Mouse (Mus musculus) neural tube, embryonic 10.5 days (tissue): ENCODE measurements around the gene Tnfrsf14.

Source experiments
- DNase-seq: peaks from one replicate; pipeline ENCODE4 v3.0.0-alpha.2; 2017; ENCODE audit warnings: low spot score; ENCODE audit errors: extremely low spot score

Gene Tnfrsf14

DNA sequence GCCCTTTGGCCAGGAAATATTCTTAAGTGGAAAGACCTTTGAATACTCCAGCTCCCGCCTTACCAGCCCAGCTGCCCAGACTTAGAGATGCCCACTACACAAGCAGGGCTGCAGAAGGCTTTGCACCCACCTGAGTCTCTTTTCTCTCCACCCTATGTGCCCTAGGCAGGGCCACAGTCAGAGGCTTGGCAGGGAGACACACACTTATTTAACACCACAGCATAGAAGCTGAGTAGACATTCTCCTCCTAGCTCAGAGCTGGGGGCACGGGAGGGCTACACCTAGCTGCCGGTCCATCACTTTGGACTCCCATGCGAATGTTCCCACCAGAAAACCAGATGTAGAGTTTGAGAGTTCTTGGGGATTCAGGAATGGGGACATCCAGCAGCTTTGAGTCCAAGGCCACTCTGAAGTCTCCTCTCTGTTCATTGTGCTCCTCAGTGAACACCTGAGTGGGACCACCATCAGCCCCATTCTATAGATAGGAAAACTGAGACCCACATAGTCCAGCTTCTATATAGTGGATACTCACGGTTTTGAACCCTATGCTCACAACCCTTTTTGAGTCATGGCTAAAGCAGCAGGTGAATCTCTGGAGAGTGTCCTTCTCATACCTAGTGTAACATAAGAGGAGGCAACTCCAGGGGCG is 20.7 kb upstream of the Tnfrsf14 start:
- peak; percentile 51 for DNase-seq

DNA sequence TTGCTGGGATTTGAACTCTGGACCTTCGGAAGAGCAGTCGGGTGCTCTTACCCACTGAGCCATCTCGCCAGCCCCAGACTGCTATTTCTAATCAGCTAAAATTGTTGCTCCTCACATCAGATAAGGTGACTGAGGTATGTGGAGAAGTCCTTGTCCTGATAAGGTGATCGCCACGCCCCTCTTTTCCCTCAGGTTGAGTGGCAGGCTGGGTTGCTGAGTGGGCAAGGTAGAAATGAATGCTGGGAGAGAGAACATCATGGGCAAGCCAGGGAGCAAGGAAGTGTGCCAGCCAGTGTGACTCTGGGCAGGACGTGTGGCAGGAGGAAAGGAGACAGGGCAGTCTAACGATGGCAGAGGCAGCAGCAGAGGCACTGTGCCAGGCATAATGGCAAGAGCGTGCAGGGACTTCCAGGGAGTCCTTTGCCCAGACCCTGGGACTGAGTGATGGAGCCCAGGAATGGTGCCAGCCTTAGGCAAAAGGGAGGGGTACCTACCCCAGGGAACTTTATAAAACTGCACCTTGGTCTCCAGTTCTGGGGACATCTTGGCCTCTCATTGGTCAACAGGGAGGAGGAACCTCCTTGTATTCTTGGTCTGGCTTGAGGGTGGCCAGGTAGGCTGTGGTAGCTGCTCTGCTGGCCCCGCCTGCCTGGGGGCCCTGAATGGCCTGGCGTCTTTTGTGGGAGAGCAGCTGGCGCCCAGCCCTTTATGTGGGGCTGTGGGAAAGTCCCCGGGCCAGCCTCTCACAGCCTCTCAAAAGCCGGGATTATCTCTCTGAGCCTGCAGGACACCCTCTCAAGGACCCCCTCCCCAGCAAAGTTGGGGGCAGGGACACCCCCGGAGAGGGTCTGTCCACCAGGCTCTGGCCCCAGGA is 19.9 kb upstream of the Tnfrsf14 start:
- no peak for DNase-seq

DNA sequence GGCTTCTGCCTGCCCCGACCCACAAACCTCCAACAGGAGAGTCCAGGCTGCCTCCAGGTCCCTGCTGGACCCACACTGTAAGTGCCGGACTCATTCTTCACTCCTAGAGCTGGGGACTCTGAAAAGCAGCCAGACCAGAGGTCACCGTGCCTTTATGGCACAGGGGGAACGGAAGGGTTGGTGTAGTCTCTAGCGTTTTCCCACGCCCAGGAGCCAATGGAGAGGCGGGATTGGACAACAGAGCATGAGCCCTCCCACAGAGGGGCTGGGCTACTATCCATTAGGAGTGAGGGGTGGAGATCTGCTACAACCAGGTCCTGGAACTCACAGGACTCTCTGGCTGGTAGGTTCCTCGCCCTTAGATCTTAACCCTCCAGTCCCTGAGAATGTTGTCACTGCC is 18.0 kb upstream of the Tnfrsf14 start:
- DNase-seq: peak; percentile 77

DNA sequence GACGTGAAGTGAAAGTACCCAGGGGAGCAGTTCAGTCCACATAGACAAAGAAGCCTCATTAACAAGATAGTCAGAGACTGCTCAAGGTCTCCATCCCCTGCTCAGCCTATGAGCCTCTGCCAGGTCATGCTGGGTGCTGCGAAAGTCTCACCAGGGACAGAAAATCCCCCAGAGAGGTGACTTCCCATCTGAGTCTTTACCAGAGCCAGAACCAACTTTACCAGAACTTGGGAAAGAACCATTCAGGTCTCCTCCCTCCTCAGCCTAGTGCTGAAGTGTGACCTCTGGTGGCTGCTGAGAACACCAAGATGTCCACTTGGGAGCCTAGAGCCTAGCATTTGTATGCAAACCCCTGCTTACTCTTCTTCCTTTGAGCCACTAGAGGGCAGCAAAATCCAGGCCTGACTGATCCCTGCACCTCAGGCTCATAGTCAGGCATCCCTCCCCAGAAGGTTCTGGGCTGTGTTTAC is 15.8 kb upstream of the Tnfrsf14 start:
- peak; percentile 71 for DNase-seq

DNA sequence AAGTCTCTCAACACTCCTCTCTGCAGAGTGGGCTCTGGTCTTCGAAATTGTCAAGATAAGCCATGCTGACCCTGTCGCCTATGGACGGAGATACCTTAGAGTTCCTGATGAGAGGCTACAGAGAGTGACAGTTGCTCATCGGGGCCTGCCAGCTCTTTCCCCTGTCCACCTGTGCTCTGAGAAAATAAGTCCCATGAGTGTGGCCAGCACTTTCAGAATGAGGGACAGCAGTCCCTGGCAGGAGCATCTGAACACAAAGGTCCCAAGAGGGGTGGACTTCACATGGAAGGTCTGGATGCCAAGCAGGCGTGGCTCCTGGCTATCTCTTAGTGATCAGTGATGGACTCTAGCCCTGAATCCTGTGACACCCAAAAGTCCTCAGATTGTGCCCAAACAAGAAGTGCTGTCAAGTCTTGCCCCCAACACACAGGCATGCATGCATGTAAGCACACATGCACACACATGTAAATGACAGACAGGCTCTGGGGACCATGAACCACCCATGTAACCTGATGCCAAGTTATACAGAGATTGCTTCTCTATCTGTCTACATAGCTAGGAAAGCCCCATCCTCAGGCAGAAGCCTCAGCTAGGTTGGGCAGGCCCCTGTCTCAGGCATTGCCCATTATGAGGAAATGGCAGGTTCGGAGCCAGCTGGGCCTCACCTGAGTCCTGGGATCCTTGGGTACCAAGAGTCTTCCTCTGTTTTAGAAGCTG is 15.1 kb upstream of the Tnfrsf14 start:
- DNase-seq: no peak

DNA sequence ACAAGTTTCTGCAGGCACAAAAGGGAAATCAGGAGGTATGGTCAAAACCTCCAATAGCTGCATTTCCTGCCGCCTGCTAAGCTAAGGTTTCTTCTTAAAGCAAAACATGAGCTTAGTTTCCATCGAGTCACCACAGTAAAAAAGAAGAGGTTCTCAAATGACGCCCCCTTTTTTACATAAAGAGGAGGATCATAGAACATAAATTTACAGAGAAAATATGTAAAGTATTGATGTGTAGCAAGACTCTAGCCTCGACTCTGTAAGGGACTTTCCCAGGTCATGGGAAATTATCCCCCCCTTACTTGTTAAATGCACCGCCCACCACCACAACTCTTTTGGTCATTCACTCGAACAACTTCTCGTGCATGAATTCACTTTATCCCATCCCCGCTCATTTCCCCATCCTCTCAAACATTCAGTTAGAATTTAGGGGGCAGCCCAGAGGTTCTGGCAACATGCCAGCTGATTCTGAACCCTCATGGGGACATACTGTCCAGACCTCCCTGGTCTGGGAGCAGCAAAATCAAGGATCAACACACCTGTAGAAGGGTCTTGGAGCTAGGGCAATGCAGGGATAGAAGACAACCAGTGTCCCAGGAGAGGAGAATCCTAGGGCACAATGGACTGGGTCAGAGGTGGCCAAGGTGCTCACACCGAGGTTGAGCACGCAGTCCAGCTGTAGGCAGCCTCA is 14.4 kb upstream of the Tnfrsf14 start:
- DNase-seq: no peak

DNA sequence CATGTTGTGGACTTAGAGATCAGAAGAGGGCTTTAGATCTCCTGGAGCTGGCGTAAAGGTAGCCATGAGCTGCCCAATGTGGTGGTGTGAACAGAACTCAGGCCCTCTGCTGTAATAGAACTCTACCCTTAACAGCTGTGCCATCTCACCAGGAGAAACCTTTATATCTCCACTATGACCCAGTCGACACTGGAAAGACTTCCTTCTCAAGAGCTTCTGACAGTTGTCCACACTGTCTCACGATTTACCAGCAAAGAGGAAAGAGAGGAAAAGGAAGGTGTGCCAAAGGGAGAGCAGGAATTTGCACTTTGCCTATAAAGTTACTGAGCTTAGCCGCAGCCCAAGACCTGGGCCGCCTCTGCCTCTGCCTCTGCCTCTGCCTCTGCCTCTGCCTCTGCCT is 13.5 kb upstream of the Tnfrsf14 start:
- DNase-seq: no peak

DNA sequence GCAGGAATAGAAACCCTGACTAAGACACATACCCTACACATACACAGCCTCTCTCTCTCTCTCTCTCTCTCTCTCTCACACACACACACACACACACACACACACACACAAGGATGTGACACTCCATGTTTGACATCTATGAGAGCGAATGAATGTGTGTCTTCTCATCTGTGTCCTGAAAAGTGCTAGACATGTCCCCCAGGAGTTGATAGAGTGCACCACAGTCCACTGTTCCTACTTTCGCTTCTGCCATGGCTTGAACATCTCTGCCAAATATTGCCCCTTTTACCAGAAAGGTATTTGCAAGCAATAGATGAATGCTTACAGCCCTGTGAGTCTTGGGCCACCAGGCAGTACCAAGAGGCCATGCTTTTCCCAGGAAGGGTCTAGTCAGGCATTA is 11.8 kb upstream of the Tnfrsf14 start:
- no peak for DNase-seq

DNA sequence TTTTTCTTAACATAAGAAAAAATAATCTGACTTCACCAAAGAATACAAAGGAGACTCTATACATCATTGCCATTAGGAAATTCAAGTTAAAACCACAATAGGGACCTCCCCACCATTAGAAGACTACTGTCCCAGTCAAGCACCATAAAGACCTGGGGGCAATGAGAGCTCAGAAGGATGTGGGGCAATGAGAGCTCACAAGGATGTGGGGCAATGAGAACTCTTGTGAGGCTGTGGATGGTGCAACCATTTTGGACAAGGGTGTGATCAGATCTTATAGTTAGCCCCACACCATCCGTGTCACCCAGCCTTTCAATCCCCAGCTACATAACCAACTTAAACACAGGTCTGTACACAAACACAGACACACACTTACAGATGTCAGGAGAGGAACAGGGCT is 9.4 kb upstream of the Tnfrsf14 start:
- no peak for DNase-seq

DNA sequence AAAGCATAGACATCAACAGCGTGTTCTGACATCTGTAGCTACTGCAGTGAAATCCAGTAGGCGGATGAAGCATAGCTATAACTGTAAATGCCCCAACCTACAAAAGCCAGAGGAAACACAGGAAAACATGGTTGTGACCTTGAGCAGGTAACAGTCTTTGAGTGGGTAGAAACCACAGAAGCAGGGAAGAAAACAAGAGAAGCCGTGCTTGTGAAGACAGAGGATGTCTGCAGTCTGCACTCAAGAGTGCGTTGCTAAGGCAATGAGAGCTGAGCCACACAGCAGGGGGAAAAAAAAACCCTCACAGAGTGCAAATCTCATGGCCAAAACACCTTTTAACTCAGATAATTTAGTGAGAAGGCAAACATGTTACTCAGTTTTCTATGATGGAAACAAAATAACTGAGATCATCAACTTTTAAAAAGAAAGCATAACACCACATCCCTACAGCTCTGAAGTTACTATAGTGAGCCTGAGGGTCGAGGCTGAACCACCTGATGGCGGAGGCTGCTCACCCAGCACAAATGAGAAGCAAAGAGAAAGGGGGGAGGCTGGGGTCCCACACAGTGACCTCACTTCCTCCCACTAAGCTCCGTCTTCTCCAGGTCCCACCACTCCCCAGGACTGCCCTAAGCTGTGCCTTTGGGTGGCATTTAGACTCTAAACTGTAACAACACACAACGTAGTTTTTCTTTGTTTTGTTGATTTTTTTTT is 8.3 kb upstream of the Tnfrsf14 start:
- no peak for DNase-seq

DNA sequence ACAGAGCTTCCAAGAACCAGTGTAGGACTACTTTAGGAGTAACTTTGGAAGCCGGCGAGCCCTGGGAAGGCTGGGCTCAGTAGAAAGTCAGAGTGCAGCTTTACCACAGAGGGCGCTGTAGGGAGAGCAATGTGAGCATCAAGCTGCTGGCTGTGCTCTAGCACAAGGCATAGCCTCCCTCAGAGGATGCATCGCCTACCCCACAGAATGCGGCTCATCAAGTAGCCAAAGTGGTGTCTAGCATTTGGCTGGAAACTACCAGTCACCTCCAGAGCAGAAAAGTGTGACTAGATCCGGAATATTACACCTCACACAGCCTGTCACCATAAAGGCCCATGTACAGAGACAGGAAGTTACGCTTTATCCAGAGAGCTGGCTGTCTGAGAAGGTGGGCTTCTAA is 7.4 kb upstream of the Tnfrsf14 start:
- DNase-seq: no peak

DNA sequence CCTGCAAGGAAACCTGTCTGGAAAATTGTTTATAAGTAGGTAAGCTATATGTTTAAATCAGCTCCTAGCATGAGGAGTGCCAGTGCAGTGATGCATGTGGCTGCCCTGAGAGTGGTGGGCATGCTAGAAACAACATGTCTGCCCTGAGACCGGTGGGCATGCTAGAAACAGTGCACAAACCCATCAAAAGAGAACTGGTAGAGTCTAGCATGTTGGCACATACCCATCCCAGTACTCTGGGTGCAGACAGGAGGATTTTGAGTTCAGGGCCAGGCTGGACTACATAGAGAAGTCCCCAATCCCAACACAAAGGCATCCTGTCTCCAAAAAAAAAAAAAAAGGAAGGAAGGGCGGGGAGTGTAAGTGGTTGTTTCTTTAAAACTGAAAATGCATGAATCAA is 6.4 kb upstream of the Tnfrsf14 start:
- DNase-seq: no peak

DNA sequence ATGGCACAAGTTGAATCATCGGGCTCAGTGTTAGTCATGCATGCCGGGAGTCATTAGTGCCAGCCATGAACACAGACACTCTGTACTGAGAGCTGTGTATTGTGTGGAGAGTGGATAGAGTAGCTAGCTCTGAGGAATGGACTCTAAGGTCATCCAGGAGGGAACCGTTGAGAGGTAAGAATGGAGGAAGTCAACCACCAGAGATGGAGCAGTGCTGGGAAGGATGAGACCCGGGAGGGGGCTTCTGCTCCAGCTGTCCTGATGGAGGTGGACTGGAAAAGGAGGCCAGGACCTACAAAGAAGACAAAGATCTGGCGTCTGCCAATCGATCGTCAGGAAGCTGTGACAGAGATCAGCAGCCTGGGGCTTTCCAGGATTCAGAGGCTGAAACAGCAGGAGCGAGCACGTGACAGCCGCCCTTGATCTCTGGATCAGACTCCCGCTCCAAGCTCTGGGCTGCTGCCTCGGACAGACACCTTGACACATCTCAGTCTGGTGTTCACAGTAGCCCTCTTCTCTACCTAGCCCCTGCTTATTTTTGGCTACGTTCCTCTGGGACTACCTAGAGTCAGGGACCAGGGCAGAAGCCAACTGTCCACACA is 5.0 kb upstream of the Tnfrsf14 start:
- DNase-seq: no peak

DNA sequence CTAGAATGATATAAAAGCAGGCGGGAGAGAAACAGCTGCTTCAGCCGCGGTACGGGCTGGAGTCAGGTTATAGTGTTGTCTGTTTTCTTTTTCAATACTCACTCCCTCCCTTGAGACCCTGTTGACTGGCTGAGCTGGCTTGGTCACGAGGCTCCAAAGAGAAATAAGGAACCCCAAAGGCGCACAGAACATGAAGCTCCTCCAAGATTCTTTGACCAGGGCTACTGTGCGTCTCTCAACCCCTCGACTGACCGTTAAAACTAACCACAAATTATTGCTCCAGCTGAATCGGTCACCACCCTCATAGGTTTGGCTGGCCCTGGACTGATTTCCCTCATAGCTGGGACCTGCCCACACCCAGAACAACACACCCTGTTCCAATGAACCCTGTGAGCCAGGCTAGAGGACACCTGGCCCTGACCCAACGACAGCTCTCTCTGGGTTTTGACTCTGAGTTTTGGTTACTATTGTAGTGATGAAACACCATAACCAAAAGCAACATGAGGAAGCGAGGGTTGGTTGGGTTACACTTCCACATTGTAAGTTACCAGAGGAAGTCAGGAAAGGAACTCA is 811 bp upstream of the Tnfrsf14 start:
- DNase-seq: no peak

DNA sequence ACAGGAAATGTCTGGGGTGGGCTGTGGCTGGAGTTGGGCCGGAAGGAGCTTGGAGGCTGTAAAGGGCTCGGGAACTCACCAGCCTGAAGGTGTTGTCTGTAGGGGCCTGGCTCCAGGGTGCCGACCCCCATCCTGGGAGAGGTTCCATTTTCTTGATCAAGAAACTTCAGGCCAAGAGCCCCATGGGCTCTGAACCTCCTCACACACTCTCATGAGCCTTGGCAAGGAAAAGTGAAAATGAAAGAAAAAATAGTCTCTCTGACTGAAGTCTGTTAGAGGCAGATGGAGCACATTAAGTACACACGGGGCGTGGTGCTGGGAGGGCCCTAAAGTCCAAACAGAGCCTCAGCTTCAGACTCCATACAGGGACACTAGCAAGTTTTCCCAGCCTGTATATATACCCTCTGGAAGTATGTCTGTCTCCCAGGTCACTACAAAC is 445 bp downstream of the Tnfrsf14 start:
- no peak for DNase-seq

DNA sequence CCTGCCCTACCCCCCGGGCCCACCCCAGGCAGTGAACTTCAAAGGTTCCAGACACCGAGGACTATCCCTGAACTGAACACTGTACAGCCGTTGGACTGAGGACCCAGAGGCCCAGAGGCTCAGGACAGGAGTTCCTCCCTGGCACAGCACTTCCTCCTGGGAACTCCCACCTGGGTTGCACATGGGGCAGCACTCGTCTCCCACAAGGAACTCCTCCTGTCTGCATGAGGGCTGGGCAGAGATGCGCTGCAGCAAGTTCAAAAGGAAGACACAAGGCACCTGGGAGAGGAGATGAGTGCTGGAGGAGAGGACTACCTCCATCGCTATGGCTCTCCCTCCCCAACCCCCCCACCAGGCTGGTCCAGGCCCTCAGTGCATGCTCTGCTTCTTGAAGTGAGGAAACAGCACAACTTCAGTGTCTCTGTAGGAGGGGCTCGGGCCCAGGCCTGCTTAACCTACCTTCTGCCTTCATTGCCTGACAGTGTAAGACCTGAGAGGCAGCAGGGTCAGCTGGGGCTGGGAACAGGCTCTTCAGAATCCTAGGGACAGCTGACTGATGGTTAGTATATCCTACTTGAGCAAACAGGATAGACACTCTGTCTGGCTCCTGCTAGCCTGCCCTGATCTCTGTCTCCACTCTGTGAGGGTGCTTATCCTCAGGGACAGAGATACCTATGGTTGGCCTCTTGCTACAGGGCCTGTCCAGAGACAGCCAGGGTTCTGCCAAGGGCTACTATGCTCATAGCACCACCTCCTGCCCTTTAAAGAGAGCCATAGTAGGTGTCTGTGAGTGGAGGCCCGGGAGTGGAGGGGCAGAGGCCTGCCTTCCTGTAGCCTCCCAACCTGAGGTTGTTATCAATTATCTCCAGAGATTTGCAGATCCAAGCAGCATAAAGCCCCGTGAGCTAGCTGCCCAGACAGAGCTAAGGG is 1.1 kb downstream of the Tnfrsf14 start:
- peak; percentile 26 for DNase-seq

DNA sequence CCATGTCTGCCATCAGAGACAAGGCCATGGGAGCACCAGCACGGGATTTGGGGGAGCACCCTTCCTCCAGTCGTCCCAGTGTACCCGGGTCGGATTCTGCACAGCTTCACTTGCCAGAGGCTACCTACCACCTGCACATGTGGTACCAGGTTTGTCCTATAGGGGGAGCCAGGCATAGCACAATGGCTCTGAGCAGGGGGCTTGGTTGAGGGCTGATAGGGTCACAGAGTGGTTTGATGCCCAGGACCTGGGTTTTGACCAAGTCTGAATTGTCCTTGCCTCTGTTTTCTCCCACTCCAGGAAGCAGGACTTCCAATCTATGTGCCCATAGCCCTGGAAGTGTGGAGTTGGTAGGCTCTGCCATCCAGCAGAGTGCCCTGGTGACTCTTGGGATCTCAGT is 3.0 kb downstream of the Tnfrsf14 start:
- DNase-seq: peak; percentile 29

DNA sequence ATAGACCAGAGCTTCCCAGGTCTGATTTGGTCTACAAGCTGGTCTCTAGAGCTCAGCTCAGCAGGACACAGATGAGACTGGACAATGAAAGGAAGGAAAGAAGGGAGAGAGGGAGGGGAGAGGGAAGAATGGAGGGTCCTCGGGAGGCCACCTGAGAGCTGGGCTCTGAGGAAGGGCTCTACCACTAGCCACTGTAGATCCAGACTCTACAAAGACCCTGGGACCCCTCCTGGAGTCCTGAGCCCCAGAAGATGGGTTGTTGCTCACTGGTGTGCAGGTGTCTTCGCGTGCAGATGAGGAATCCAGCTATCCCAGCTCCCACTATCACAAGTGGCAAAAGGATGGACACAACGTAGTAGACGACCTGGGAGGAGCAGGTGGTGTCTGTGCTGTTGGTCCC is 5.4 kb downstream of the Tnfrsf14 start:
- DNase-seq: no peak

DNA sequence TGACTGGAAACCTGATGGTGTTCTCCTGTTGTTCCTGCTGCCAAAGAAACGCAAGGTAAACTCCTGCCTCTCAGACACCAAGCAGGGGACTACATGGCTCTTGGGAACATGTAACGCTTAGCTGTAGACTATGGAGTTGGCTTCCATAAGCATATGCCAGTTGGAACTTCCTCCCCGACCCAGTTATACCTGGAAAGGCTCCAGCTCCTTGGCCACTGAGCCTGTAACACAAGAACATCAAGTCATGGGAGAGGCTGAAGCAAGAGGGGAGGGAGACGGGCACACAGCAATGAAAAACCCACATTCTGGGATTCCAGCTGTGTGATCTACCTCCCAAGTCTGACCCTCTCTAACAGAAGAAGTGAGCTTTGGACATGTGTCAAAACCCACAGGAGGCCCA is 6.1 kb downstream of the Tnfrsf14 start:
- no peak for DNase-seq
